24 mouse cellular contexts compared by ENCODE assay signal in the genomic region with DNA sequence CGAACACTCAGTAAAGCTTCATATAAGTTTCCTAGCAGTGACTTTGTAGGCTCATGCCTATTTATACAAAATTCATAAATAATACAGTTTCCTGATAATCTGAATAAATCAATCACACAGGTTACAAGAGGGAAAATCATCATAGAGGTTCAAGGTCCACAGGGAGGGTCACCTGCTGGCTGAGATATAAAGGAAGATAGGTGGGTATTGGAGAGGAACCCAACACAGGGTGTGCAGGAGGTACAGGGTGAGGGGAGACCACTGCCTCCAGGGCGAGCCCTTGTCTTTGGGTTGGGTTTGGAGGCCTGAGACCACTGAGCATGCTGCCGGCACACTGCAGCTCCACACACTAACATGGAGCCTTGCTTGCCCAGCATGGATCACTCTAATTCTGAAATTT. TPM values are rescaled to one million over a fixed set of nuclear protein-coding genes. Genes with fewer than 3 reads are reported as not detected.
DNase-seq lines count a peak whose midpoint lies in the region; ATAC-seq and TF ChIP-seq lines count a peak whose summit lies in the region.
"Had no signal": no experiment of that assay in that cellular context is flagged by ENCODE, and none has a peak within 500 bp of the region (broad histone marks: within the 10 kb centered on the region; RNA-seq: fewer than 3 reads in every experiment).

No protein-coding gene starts in this region.

- no peak overlapping the region for H3K4me2 ChIP-seq in heart, embryonic 13.5 days
- no peak overlapping the region for H3K4me2 ChIP-seq in intestine, postnatal 0 days (replicated peaks; ENCODE audit: low read depth)
- H3K4me2 ChIP-seq in midbrain, postnatal 0 days (ENCODE audit: low read depth, low read length, poor library complexity, severe bottlenecking) = no peak overlapping the region
- no peak overlapping the region for H3K4me2 ChIP-seq in hindbrain, embryonic 12.5 days (replicated peaks)
- H3K4me2 ChIP-seq: embryonic facial prominence, embryonic 12.5 days; forebrain, embryonic 13.5 days; forebrain, embryonic 15.5 days had no signal

- peaks cover 99% of the 10 kb centered on the region for H3K36me3 ChIP-seq in heart, embryonic 13.5 days
- peaks cover 99% of the 10 kb centered on the region for H3K36me3 ChIP-seq in heart, embryonic 10.5 days
- peaks cover 88% of the 10 kb centered on the region for H3K36me3 ChIP-seq in intestine, postnatal 0 days (ENCODE audit: control insufficient read depth, insufficient read depth)
- peaks cover 80% of the 10 kb centered on the region for H3K36me3 ChIP-seq in midbrain, postnatal 0 days (ENCODE audit: insufficient read depth, low read length)
- peaks cover 98% of the 10 kb centered on the region for H3K36me3 ChIP-seq in hindbrain, embryonic 12.5 days

- H3K9me3 ChIP-seq in heart, embryonic 13.5 days = no peaks in the 10 kb centered on the region
- H3K9me3 ChIP-seq in heart, embryonic 10.5 days = no peaks in the 10 kb centered on the region
- no peaks in the 10 kb centered on the region for H3K9me3 ChIP-seq in intestine, postnatal 0 days (ENCODE audit: control insufficient read depth)
- no peaks in the 10 kb centered on the region for H3K9me3 ChIP-seq in midbrain, postnatal 0 days (ENCODE audit: low read length)
- H3K9me3 ChIP-seq in hindbrain, embryonic 12.5 days (replicated peaks) = no peaks in the 10 kb centered on the region
- H3K9me3 ChIP-seq: embryonic facial prominence, embryonic 10.5 days; embryonic facial prominence, embryonic 12.5 days; forebrain, embryonic 13.5 days; forebrain, embryonic 15.5 days; G1E had no signal

- DNase-seq in heart, embryonic 10.5 days (ENCODE audit: low spot score) = no peak
- no peak for DNase-seq in midbrain, postnatal 0 days (ENCODE audit: low spot score)
- DNase-seq: B cell, adult 2 months; cerebellum, adult 11-12 months; cerebellum, adult 2 months; cerebellum, adult 9-10 months; cerebellum, postnatal 10 days; cerebellum, postnatal 25 days had no signal

- no peak overlapping the region for H3K9ac ChIP-seq in heart, embryonic 13.5 days
- no peak overlapping the region for H3K9ac ChIP-seq in intestine, postnatal 0 days (ENCODE audit: low read depth, low read length)
- no peak overlapping the region for H3K9ac ChIP-seq in midbrain, postnatal 0 days (replicated peaks; ENCODE audit: low read length, poor library complexity, severe bottlenecking)
- no peak overlapping the region for H3K9ac ChIP-seq in hindbrain, embryonic 12.5 days
- H3K9ac ChIP-seq: embryonic facial prominence, embryonic 12.5 days; forebrain, embryonic 13.5 days; forebrain, embryonic 15.5 days had no signal

- peaks cover 18% of the 10 kb centered on the region; the same call in 1 of the 2 replicates for H3K4me1 ChIP-seq in heart, embryonic 13.5 days
- peaks cover 13% of the 10 kb centered on the region for H3K4me1 ChIP-seq in heart, embryonic 10.5 days
- H3K4me1 ChIP-seq in intestine, postnatal 0 days (replicated peaks; ENCODE audit: control insufficient read depth, insufficient read depth, low read length) = 0 out of 2 replicates have a peak, but pooled peaks cover 3% of the 10 kb centered on the region
- H3K4me1 ChIP-seq in midbrain, postnatal 0 days (ENCODE audit: insufficient read depth, low read length) = no peaks in the 10 kb centered on the region
- no peaks in the 10 kb centered on the region for H3K4me1 ChIP-seq in hindbrain, embryonic 12.5 days
- H3K4me1 ChIP-seq: embryonic facial prominence, embryonic 10.5 days; embryonic facial prominence, embryonic 12.5 days; forebrain, embryonic 13.5 days had no signal

- WGBS in heart, embryonic 13.5 days = 90% methylated on average over 3 of the region's 3 CpGs
- 92% methylated on average over 3 of the region's 3 CpGs for WGBS in heart, embryonic 10.5 days
- 84% methylated on average over 3 of the region's 3 CpGs for WGBS in intestine, postnatal 0 days
- 96% methylated on average over 3 of the region's 3 CpGs for WGBS in midbrain, postnatal 0 days
- 88% methylated on average over 3 of the region's 3 CpGs for WGBS in hindbrain, embryonic 12.5 days

- no peak for ATAC-seq in heart, embryonic 13.5 days (ENCODE audit: extremely low read depth, insufficient number of reproducible peaks, low FRiP score, low TSS enrichment)
- ATAC-seq in intestine, postnatal 0 days = 0 out of 2 replicates have a peak, but pooled peaks have one; percentile 24
- no peak for ATAC-seq in midbrain, postnatal 0 days (ENCODE audit: low FRiP score)
- ATAC-seq in hindbrain, embryonic 12.5 days (ENCODE audit: low FRiP score) = no peak
- ATAC-seq: activated CD4-positive, CD25-positive, alpha-beta regulatory T cell, adult 4 months; CD4-positive, CD25-positive, alpha-beta regulatory T cell, adult 4 months; forebrain, embryonic 13.5 days; forebrain, embryonic 15.5 days; Patski had no signal

- H3K27me3 ChIP-seq in heart, embryonic 13.5 days (replicated peaks) = no peaks in the 10 kb centered on the region
- no peaks in the 10 kb centered on the region for H3K27me3 ChIP-seq in heart, embryonic 10.5 days (ENCODE audit: insufficient read depth, poor library complexity, severe bottlenecking)
- no peaks in the 10 kb centered on the region for H3K27me3 ChIP-seq in intestine, postnatal 0 days (replicated peaks; ENCODE audit: control insufficient read depth, insufficient read depth, low read length)
- H3K27me3 ChIP-seq in midbrain, postnatal 0 days (ENCODE audit: insufficient read depth, low read length) = no peaks in the 10 kb centered on the region
- no peaks in the 10 kb centered on the region for H3K27me3 ChIP-seq in hindbrain, embryonic 12.5 days
- H3K27me3 ChIP-seq: CH12.LX; embryonic facial prominence, embryonic 12.5 days; forebrain, embryonic 13.5 days; forebrain, embryonic 15.5 days; Patski had no signal

- no peak for TF ChIP-seq CTCF in intestine, postnatal 0 days (IDR thresholded peaks at IDR 0.05; ENCODE audit: low read depth)
- no peak for TF ChIP-seq CTCF in midbrain, postnatal 0 days (IDR thresholded peaks at IDR 0.05)

- H3K4me3 ChIP-seq in heart, embryonic 13.5 days = no peak overlapping the region
- no peak overlapping the region for H3K4me3 ChIP-seq in heart, embryonic 10.5 days
- H3K4me3 ChIP-seq in intestine, postnatal 0 days (ENCODE audit: low read depth, low read length) = no peak overlapping the region
- H3K4me3 ChIP-seq in midbrain, postnatal 0 days (ENCODE audit: low read depth, low read length) = no peak overlapping the region
- H3K4me3 ChIP-seq in hindbrain, embryonic 12.5 days = no peak overlapping the region
- H3K4me3 ChIP-seq: embryonic facial prominence, embryonic 10.5 days; embryonic facial prominence, embryonic 12.5 days; forebrain, embryonic 13.5 days; forebrain, embryonic 15.5 days had no signal

- H3K27ac ChIP-seq in heart, embryonic 13.5 days (replicated peaks) = 0 out of 2 replicates have a peak overlapping the region, but pooled peaks have one; percentile 12
- no peak overlapping the region for H3K27ac ChIP-seq in heart, embryonic 10.5 days
- peak overlapping the region; percentile 82 for H3K27ac ChIP-seq in intestine, postnatal 0 days (ENCODE audit: low read depth, low read length)
- H3K27ac ChIP-seq in midbrain, postnatal 0 days (ENCODE audit: low read depth, low read length) = no peak overlapping the region
- H3K27ac ChIP-seq in hindbrain, embryonic 12.5 days = no peak overlapping the region
- H3K27ac ChIP-seq: embryonic facial prominence, embryonic 10.5 days; embryonic facial prominence, embryonic 12.5 days; forebrain, embryonic 13.5 days; forebrain, embryonic 15.5 days had no signal

RNA-seq across cellular contexts. Expression of gene Mbtps1, which starts 27.1 kb away (rescaled TPM):
- polyA plus RNA-seq in heart, embryonic 13.5 days (2015; fragmentation: Nextera tagmentation; extraction: Ambion mirVana) = 69.7 and 72.2 TPM in 2 replicates
- polyA plus RNA-seq in heart, embryonic 10.5 days (2016; fragmentation: Nextera tagmentation; extraction: Ambion mirVana) = 86.9 and 98.4 TPM in 2 replicates
- 32.8 and 33.3 TPM in 2 replicates for polyA plus RNA-seq in intestine, postnatal 0 days (2015; fragmentation: Nextera tagmentation; extraction: Ambion mirVana)
- 68.8 and 72.7 TPM in 2 replicates for total RNA-seq in midbrain, postnatal 0 days (2014; rRNA removed)
- 45.5 and 46.0 TPM in 2 replicates for polyA plus RNA-seq in midbrain, postnatal 0 days (2015; fragmentation: Nextera tagmentation; extraction: Ambion mirVana)
- 103 and 110 TPM in 2 replicates for polyA plus RNA-seq in hindbrain, embryonic 12.5 days (2016; fragmentation: Nextera tagmentation; extraction: Ambion mirVana)

RNA-seq across cellular contexts. Expression of gene Slc38a8, which starts 29.9 kb away (rescaled TPM):
- not detected in 2 replicates for polyA plus RNA-seq in heart, embryonic 13.5 days (2015; fragmentation: Nextera tagmentation; extraction: Ambion mirVana)
- not detected in 2 replicates for polyA plus RNA-seq in heart, embryonic 10.5 days (2016; fragmentation: Nextera tagmentation; extraction: Ambion mirVana)
- polyA plus RNA-seq in intestine, postnatal 0 days (2015; fragmentation: Nextera tagmentation; extraction: Ambion mirVana) = 0.07 and 0.18 TPM in 2 replicates
- total RNA-seq in midbrain, postnatal 0 days (2014; rRNA removed) = 0.16 and 0.19 TPM in 2 replicates
- 0.09 and 0.12 TPM in 2 replicates for polyA plus RNA-seq in midbrain, postnatal 0 days (2015; fragmentation: Nextera tagmentation; extraction: Ambion mirVana)
- polyA plus RNA-seq in hindbrain, embryonic 12.5 days (2016; fragmentation: Nextera tagmentation; extraction: Ambion mirVana) = 0.08 and 0.12 TPM in 2 replicates
- total RNA-seq: adrenal gland, adult 18-20 months; adrenal gland, postnatal 14 days had no signal
- polyA plus RNA-seq: activated CD4-positive, CD25-positive, alpha-beta regulatory T cell, adult 4 months; CD4-positive, CD25-positive, alpha-beta regulatory T cell, adult 4 months; forebrain, embryonic 13.5 days; forebrain, embryonic 15.5 days; G1E; Patski had no signal

RNA-seq across cellular contexts. Expression of gene Hsdl1, which starts 43.6 kb away (rescaled TPM):
- polyA plus RNA-seq in heart, embryonic 13.5 days (2015; fragmentation: Nextera tagmentation; extraction: Ambion mirVana) = 31.3 and 32.4 TPM in 2 replicates
- 35.3 and 47.9 TPM in 2 replicates for polyA plus RNA-seq in heart, embryonic 10.5 days (2016; fragmentation: Nextera tagmentation; extraction: Ambion mirVana)
- 21.6 and 21.8 TPM in 2 replicates for polyA plus RNA-seq in intestine, postnatal 0 days (2015; fragmentation: Nextera tagmentation; extraction: Ambion mirVana)
- total RNA-seq in midbrain, postnatal 0 days (2014; rRNA removed) = 164 and 176 TPM in 2 replicates
- polyA plus RNA-seq in midbrain, postnatal 0 days (2015; fragmentation: Nextera tagmentation; extraction: Ambion mirVana) = 164 and 174 TPM in 2 replicates
- 85.3 and 91.1 TPM in 2 replicates for polyA plus RNA-seq in hindbrain, embryonic 12.5 days (2016; fragmentation: Nextera tagmentation; extraction: Ambion mirVana)

RNA-seq across cellular contexts. Expression of gene Dnaaf1, which starts 43.6 kb away (rescaled TPM):
- 0.17 and 0.24 TPM in 2 replicates for polyA plus RNA-seq in heart, embryonic 13.5 days (2015; fragmentation: Nextera tagmentation; extraction: Ambion mirVana)
- 0.11 and 0.31 TPM in 2 replicates for polyA plus RNA-seq in heart, embryonic 10.5 days (2016; fragmentation: Nextera tagmentation; extraction: Ambion mirVana)
- 3.6 and 4.2 TPM in 2 replicates for polyA plus RNA-seq in intestine, postnatal 0 days (2015; fragmentation: Nextera tagmentation; extraction: Ambion mirVana)
- total RNA-seq in midbrain, postnatal 0 days (2014; rRNA removed) = 0.47 and 1.1 TPM in 2 replicates
- polyA plus RNA-seq in midbrain, postnatal 0 days (2015; fragmentation: Nextera tagmentation; extraction: Ambion mirVana) = 0.51 and 0.60 TPM in 2 replicates
- 0.61 TPM in 2 replicates for polyA plus RNA-seq in hindbrain, embryonic 12.5 days (2016; fragmentation: Nextera tagmentation; extraction: Ambion mirVana)
- total RNA-seq: adrenal gland, adult 18-20 months; adrenal gland, adult 8-10 months; adrenal gland, postnatal 14 days had no signal
- polyA plus RNA-seq: activated CD4-positive, CD25-positive, alpha-beta regulatory T cell, adult 4 months; CD4-positive, CD25-positive, alpha-beta regulatory T cell, adult 4 months; forebrain, embryonic 11.5 days had no signal

Comparison
In these comparisons a context has a peak if more than half of its experiments do, and no peak if none do; other contexts are left out.
1. H3K27ac ChIP-seq: peak in heart, embryonic 13.5 days (single experiment) and intestine, postnatal 0 days (single experiment); none in heart, embryonic 10.5 days (single experiment), midbrain, postnatal 0 days (single experiment) and hindbrain, embryonic 12.5 days (single experiment).